Mouse (Mus musculus) midbrain, embryonic 11.5 days (tissue): ENCODE data around the gene Grem2. TPM values are rescaled to one million over a fixed set of nuclear protein-coding genes. Genes with fewer than 3 reads are reported as not detected.

Experiments
- ATAC-seq: fragments of 200-750 bp; cut with Nextera tagmentation; 2 replicates; pipeline ENCODE4 v1.8.0; 2017; ENCODE audit warnings: moderate TSS enrichment, moderate library complexity; ENCODE audit not compliant: low FRiP score
- DNase-seq: peaks from one replicate; pipeline ENCODE4 v3.0.0; 2015; ENCODE audit warnings: low spot score; ENCODE audit errors: missing footprints
- H3K27ac ChIP-seq: fragments of 300-500 bp; sonication (generic); 2 replicates; pipeline ENCODE4 v1.5.1; 2014; ENCODE audit warnings: low read depth, low read length
- H3K27me3 ChIP-seq: fragments of 300-500 bp; sonication (generic); 2 replicates; pipeline ENCODE4 v1.6.1; 2014; ENCODE audit warnings: mild to moderate bottlenecking, low read length, moderate library complexity, mixed read lengths; ENCODE audit not compliant: control insufficient read depth, insufficient read depth
- H3K36me3 ChIP-seq: fragments of 300-500 bp; sonication (generic); 2 replicates; pipeline ENCODE4 v1.6.1; 2014; ENCODE audit warnings: mild to moderate bottlenecking, low read length, moderate library complexity, mixed read lengths; ENCODE audit not compliant: control insufficient read depth, insufficient read depth
- H3K4me1 ChIP-seq: fragments of 300-500 bp; sonication (generic); 2 replicates; pipeline ENCODE4 v1.6.1; 2014; ENCODE audit warnings: low read length; ENCODE audit not compliant: control insufficient read depth, insufficient read depth
- H3K4me2 ChIP-seq: fragments of 300-500 bp; sonication (generic); 2 replicates; pipeline ENCODE4 v1.6.1; 2014; ENCODE audit warnings: mild to moderate bottlenecking, moderate library complexity
- H3K4me3 ChIP-seq: fragments of 300-500 bp; sonication (generic); 2 replicates; pipeline ENCODE4 v1.5.1; 2014; ENCODE audit warnings: low read depth, low read length
- H3K9ac ChIP-seq: fragments of 300-500 bp; sonication (generic); 2 replicates; pipeline ENCODE4 v1.6.1; 2014; ENCODE audit warnings: low read length
- H3K9me3 ChIP-seq: fragments of 300-500 bp; sonication (generic); 2 replicates; pipeline ENCODE4 v1.6.1; 2016; ENCODE audit warnings: low read length; ENCODE audit not compliant: control insufficient read depth
- WGBS: fragments of 180-500 bp; shearing (Covaris S2); extraction: QIAGEN DNeasy Blood & Tissue Kit; methylation state at CpG from one replicate; pipeline ENCODE4 v1.1.7; 2014; 5-methylcytosine and 5-hydroxymethylcytosine counted together
- polyA plus RNA-seq: library from polyadenylated mRNA; unstranded; fragments of >200 nt; fragmentation: Nextera tagmentation; extraction: Ambion mirVana; gene quantifications from 2 replicates; pipeline ENCODE4 v1.2.1, GENCODE M21; 2014

The Grem2 gene
- polyA plus RNA-seq, 1 experiment from 2014 or later: 1.6 TPM

- Histone ChIP-seq H3K9me3 (no peaks in the 10 kb centered on the region), H3K9ac (no peak overlapping the region), H3K4me3 (no peak overlapping the region), H3K4me2 (no peak overlapping the region), H3K4me1 (no peaks in the 10 kb centered on the region), H3K27me3 (no peaks in the 10 kb centered on the region), H3K36me3 (no peaks in the 10 kb centered on the region), H3K27ac (no peak overlapping the region)
- ATAC-seq: no peak
- WGBS: 93% methylated on average over 23 of the region's 23 CpGs
- no peak for DNase-seq
Measured at GRCm38 (mm10) chr1:174836861-174837260, 84.8 kb downstream of the Grem2 start.

- Histone ChIP-seq H3K36me3 (no peaks in the 10 kb centered on the region), H3K9me3 (no peaks in the 10 kb centered on the region), H3K9ac (no peak overlapping the region), H3K4me2 (no peak overlapping the region), H3K27me3 (no peaks in the 10 kb centered on the region), H3K4me3 (no peak overlapping the region), H3K4me1 (no peaks in the 10 kb centered on the region), H3K27ac (no peak overlapping the region)
- 60% methylated on average over 8 of the region's 8 CpGs for WGBS
- DNase-seq: no peak
- ATAC-seq: no peak
Measured at GRCm38 (mm10) chr1:174826562-174826961, 95.1 kb downstream of the Grem2 start.

- 95% methylated on average over 4 of the region's 4 CpGs for WGBS
- ATAC-seq: no peak
- Histone ChIP-seq H3K4me2 (no peak overlapping the region), H3K27me3 (no peaks in the 10 kb centered on the region), H3K27ac (no peak overlapping the region), H3K36me3 (no peaks in the 10 kb centered on the region), H3K4me1 (no peaks in the 10 kb centered on the region), H3K9me3 (no peaks in the 10 kb centered on the region), H3K9ac (no peak overlapping the region), H3K4me3 (no peak overlapping the region)
- no peak for DNase-seq
Measured at GRCm38 (mm10) chr1:174811846-174812245, 109.8 kb downstream of the Grem2 start.

GRCm38 (mm10) chr1:174788617-174789016, 133.0 kb downstream of the Grem2 start:
- H3K27ac ChIP-seq: no peak overlapping the region
- ATAC-seq (no peak), DNase-seq (no peak)
- H3K4me3 ChIP-seq: no peak overlapping the region
- 90% methylated on average over 2 of the region's 2 CpGs for WGBS
- H3K4me2 ChIP-seq: no peak overlapping the region
- H3K4me1 ChIP-seq: no peaks in the 10 kb centered on the region
- no peaks in the 10 kb centered on the region for H3K36me3 ChIP-seq
- no peak overlapping the region for H3K9ac ChIP-seq
- H3K9me3 ChIP-seq: no peaks in the 10 kb centered on the region
- H3K27me3 ChIP-seq: no peaks in the 10 kb centered on the region
